Mouse (Mus musculus): ENCODE measurements at regions not wholly inside any gene's neighbourhood (a gene's known extent, or its start where the extent isn't known, plus 50 kb on each side); places are given as distances from the start of the nearest gene placed in this dataset.

- TF ChIP-seq POLR2A (IDR thresholded peaks at IDR 0.05; ENCODE audit: extremely low read depth, insufficient read depth, low read length): no peak
- TF ChIP-seq CTCF (IDR thresholded peaks at IDR 0.05; ENCODE audit: low read depth, low read length): no peak
Measured at GRCm38 (mm10) chr17:63686361-63686760, 176.5 kb upstream of the Fer start.
